Mouse (Mus musculus) thymus, postnatal 4 days (tissue): ENCODE results near the gene Zscan21.
"Not testable (repeated sequence)": the region's sequence is repeated elsewhere in the genome, so short reads cannot be mapped to it uniquely, and the experiment has no call there.

Experiments
- DNase-seq: peaks from one replicate; pipeline ENCODE4 v3.0.0; 2021

Gene Zscan21

GRCm38 (mm10) chr5:138116255-138117198, at the start of gene Zscan21:
Zscan21 (plus strand) TSS chr5:138116903.
- peak; percentile 93 for DNase-seq

GRCm38 (mm10) chr5:138073803-138074202, 42.9 kb upstream of the Zscan21 start:
- no peak for DNase-seq

GRCm38 (mm10) chr5:138075684-138076083, 41.0 kb upstream of the Zscan21 start:
- no peak for DNase-seq

- DNase-seq = no peak
Observed at GRCm38 (mm10) chr5:138076148-138076547, 40.6 kb upstream of the Zscan21 start.

- DNase-seq = no peak
Observed at GRCm38 (mm10) chr5:138080456-138080855, 36.2 kb upstream of the Zscan21 start.

GRCm38 (mm10) chr5:138081446-138081845, 35.3 kb upstream of the Zscan21 start:
- no peak for DNase-seq

- DNase-seq = no peak
Observed at GRCm38 (mm10) chr5:138083318-138083900, 33.3 kb upstream of the Zscan21 start.

GRCm38 (mm10) chr5:138083936-138084335, 32.8 kb upstream of the Zscan21 start:
- DNase-seq = no peak

- DNase-seq = no peak
Observed at GRCm38 (mm10) chr5:138084507-138084906, 32.2 kb upstream of the Zscan21 start.

- DNase-seq = peak; percentile 70
Observed at GRCm38 (mm10) chr5:138084996-138085395, 31.7 kb upstream of the Zscan21 start, which contains the start of gene Zkscan1. Zkscan1 (plus strand) TSS chr5:138085084.

- peak; percentile 26 for DNase-seq
Observed at GRCm38 (mm10) chr5:138085421-138085911, 31.2 kb upstream of the Zscan21 start.

- DNase-seq = no peak
Observed at GRCm38 (mm10) chr5:138086842-138087241, 29.9 kb upstream of the Zscan21 start.

GRCm38 (mm10) chr5:138088366-138088765, 28.3 kb upstream of the Zscan21 start:
- no peak for DNase-seq

- DNase-seq = no peak
Observed at GRCm38 (mm10) chr5:138089108-138089551, 27.6 kb upstream of the Zscan21 start.

- peak; percentile 36 for DNase-seq
Observed at GRCm38 (mm10) chr5:138090271-138090670, 26.4 kb upstream of the Zscan21 start.

- no peak for DNase-seq
Observed at GRCm38 (mm10) chr5:138090737-138091136, 26.0 kb upstream of the Zscan21 start.

- no peak for DNase-seq
Observed at GRCm38 (mm10) chr5:138092771-138093170, 23.9 kb upstream of the Zscan21 start.

GRCm38 (mm10) chr5:138094474-138094873, 22.2 kb upstream of the Zscan21 start:
- DNase-seq = no peak

GRCm38 (mm10) chr5:138104976-138105375, 11.7 kb upstream of the Zscan21 start:
- DNase-seq = no peak

GRCm38 (mm10) chr5:138107130-138107529, 9.6 kb upstream of the Zscan21 start:
- no peak for DNase-seq

GRCm38 (mm10) chr5:138109847-138110396, 6.8 kb upstream of the Zscan21 start:
- not testable (repeated sequence) for DNase-seq

- no peak for DNase-seq
Observed at GRCm38 (mm10) chr5:138117199-138118015, 704 bp downstream of the Zscan21 start.
